Mouse (Mus musculus): Measurements from ENCODE around the gene Mat2b. TPM values are rescaled to one million over a fixed set of nuclear protein-coding genes. Genes with fewer than 3 reads are reported as not detected.
"Not testable (repeated sequence)": the region's sequence is repeated elsewhere in the genome, so short reads cannot be mapped to it uniquely, and the experiment has no call there.

Mat2b gene
- total RNA-seq (2021) = 100 to 1,000 TPM in 1 of 2 experiments, 10 to 100 TPM in 1; 88.9 to 116 TPM
- long read RNA-seq, experiment 1, transcript Mat2b-202 (7 exons, 2,053 nt) = minor isoform, 19 of 146 reads
- long read RNA-seq, experiment 1, transcript Mat2b-201 (7 exons, 1,949 nt) = major isoform, 90 of 146 reads
- long read RNA-seq, experiment 1, partial matches to known transcripts = 29 of 146 reads
- long read RNA-seq, experiment 1, other reads (novel, unspliced or antisense) = 8 of 146 reads
- long read RNA-seq, experiment 2, transcript Mat2b-202 (7 exons, 2,053 nt) = minor isoform, 29 of 128 reads
- long read RNA-seq, experiment 2, transcript Mat2b-201 (7 exons, 1,949 nt) = major isoform, 82 of 128 reads
- long read RNA-seq, experiment 2, partial matches to known transcripts = 2 of 128 reads
- long read RNA-seq, experiment 2, other reads (novel, unspliced or antisense) = 15 of 128 reads

GRCm38 (mm10) chr11:40695103-40695502 is at the start of gene Mat2b:
TSS of gene Mat2b (minus strand) at chr11:40695203.
- DNase-seq = no peak

- no peak for DNase-seq
Measured at GRCm38 (mm10) chr11:40744348-40744747, 49.3 kb upstream of the Mat2b start.

GRCm38 (mm10) chr11:40741605-40742262 is 46.7 kb upstream of the Mat2b start:
- DNase-seq = no peak

- no peak for DNase-seq
Measured at GRCm38 (mm10) chr11:40737369-40737768, 42.4 kb upstream of the Mat2b start.

GRCm38 (mm10) chr11:40734251-40734752 is 39.3 kb upstream of the Mat2b start:
- no peak for DNase-seq

GRCm38 (mm10) chr11:40733339-40734174 is 38.6 kb upstream of the Mat2b start, which contains the start of the genes Hmmr and Nudcd2:
TSS of gene Hmmr (minus strand) at chr11:40733422.
TSS of gene Nudcd2 (plus strand) at chr11:40733667.
- peak; percentile 88 for DNase-seq

GRCm38 (mm10) chr11:40732997-40733338 is 38.0 kb upstream of the Mat2b start:
- no peak for DNase-seq

- DNase-seq = no peak
Measured at GRCm38 (mm10) chr11:40718324-40718723, 23.3 kb upstream of the Mat2b start.

- DNase-seq = no peak
Measured at GRCm38 (mm10) chr11:40715524-40715923, 20.5 kb upstream of the Mat2b start.

- peak; percentile 57 for DNase-seq
Measured at GRCm38 (mm10) chr11:40713858-40714257, 18.9 kb upstream of the Mat2b start.

GRCm38 (mm10) chr11:40709899-40710298 is 14.9 kb upstream of the Mat2b start:
- not testable (repeated sequence) for DNase-seq

- DNase-seq = peak; percentile 79
Measured at GRCm38 (mm10) chr11:40694311-40695087, 504 bp downstream of the Mat2b start.

- peak; percentile 83 for DNase-seq
Measured at GRCm38 (mm10) chr11:40693366-40693951, 1.5 kb downstream of the Mat2b start.

- peak; percentile 97 for DNase-seq
Measured at GRCm38 (mm10) chr11:40692511-40693365, 2.3 kb downstream of the Mat2b start.

GRCm38 (mm10) chr11:40692101-40692509 is 2.9 kb downstream of the Mat2b start:
- DNase-seq = no peak

- DNase-seq = peak; percentile 31
Measured at GRCm38 (mm10) chr11:40690444-40691127, 4.4 kb downstream of the Mat2b start.

GRCm38 (mm10) chr11:40683295-40683694 is 11.7 kb downstream of the Mat2b start:
- no peak for DNase-seq

- no peak for DNase-seq
Measured at GRCm38 (mm10) chr11:40682456-40682855, 12.5 kb downstream of the Mat2b start.

GRCm38 (mm10) chr11:40677169-40677568 is 17.8 kb downstream of the Mat2b start:
- peak; percentile 24 for DNase-seq

Measured in adrenal gland, postnatal 10 days (tissue).